Mouse (Mus musculus) stomach, embryonic 16.5 days (tissue): ENCODE results near the gene Kir3dl1. TPM values are rescaled to one million over a fixed set of nuclear protein-coding genes. Genes with fewer than 3 reads are reported as not detected.
"Not testable (repeated sequence)": the region's sequence is repeated elsewhere in the genome, so short reads cannot be mapped to it uniquely, and the experiment has no call there.

ENCODE experiments used
- ATAC-seq: fragments of 200-750 bp; cut with Nextera tagmentation; 2 replicates; pipeline ENCODE4 v1.8.0; 2017; ENCODE audit warnings: moderate number of reproducible peaks, moderate TSS enrichment; ENCODE audit not compliant: insufficient read depth, low FRiP score
- H3K27ac ChIP-seq: fragments of 300-500 bp; sonication (generic); 2 replicates; pipeline ENCODE4 v1.5.1; 2014; ENCODE audit warnings: low read length
- H3K27me3 ChIP-seq: fragments of 300-500 bp; sonication (generic); 2 replicates; pipeline ENCODE4 v1.6.1; 2014; ENCODE audit warnings: low read length, control low read depth, mixed read lengths; ENCODE audit not compliant: control insufficient read depth, insufficient read depth
- H3K36me3 ChIP-seq: fragments of 300-500 bp; sonication (generic); 2 replicates; pipeline ENCODE4 v1.6.1; 2014; ENCODE audit warnings: low read length; ENCODE audit not compliant: control insufficient read depth, insufficient read depth
- H3K4me1 ChIP-seq: fragments of 300-500 bp; sonication (generic); 2 replicates; pipeline ENCODE4 v1.6.1; 2014; ENCODE audit warnings: low read length, control low read depth, mixed read lengths; ENCODE audit not compliant: control insufficient read depth, insufficient read depth
- H3K4me2 ChIP-seq: fragments of 300-500 bp; sonication (generic); 2 replicates; pipeline ENCODE4 v1.6.1; 2014; ENCODE audit warnings: low read depth, low read length, mixed read lengths
- H3K4me3 ChIP-seq: fragments of 300-500 bp; sonication (generic); replicated peaks from 2 replicates; pipeline ENCODE4 v1.5.1; 2014; ENCODE audit warnings: mild to moderate bottlenecking, low read length
- H3K9ac ChIP-seq: fragments of 300-500 bp; sonication (generic); 2 replicates; pipeline ENCODE4 v1.6.1; 2014; ENCODE audit warnings: low read length
- H3K9me3 ChIP-seq: fragments of 300-500 bp; sonication (generic); replicated peaks from 2 replicates; pipeline ENCODE4 v1.6.1; 2016; ENCODE audit warnings: low read length, control low read depth; ENCODE audit not compliant: control insufficient read depth
- WGBS: fragments of 180-500 bp; shearing (Covaris S2); extraction: QIAGEN DNeasy Blood & Tissue Kit; methylation state at CpG from one replicate; pipeline ENCODE4 v1.1.7; 2014; 5-methylcytosine and 5-hydroxymethylcytosine counted together
- polyA plus RNA-seq: library from polyadenylated mRNA; unstranded; fragments of >200 nt; fragmentation: Nextera tagmentation; extraction: Ambion mirVana; gene quantifications from 2 replicates; pipeline ENCODE4 v1.2.1, GENCODE M21; 2015

Gene Kir3dl1
- not detected in 2 replicates for polyA plus RNA-seq

- not testable (repeated sequence) for H3K9ac ChIP-seq, H3K36me3 ChIP-seq, H3K9me3 ChIP-seq, H3K4me3 ChIP-seq, H3K27me3 ChIP-seq, H3K4me1 ChIP-seq, ATAC-seq, H3K4me2 ChIP-seq, H3K27ac ChIP-seq
- 66% methylated on average over 4 of the region's 4 CpGs for WGBS
These were observed at the start of gene Kir3dl1 for GRCm38 (mm10) chrX:136517699-136518098. Kir3dl1 (plus strand) TSS chrX:136517999.

- H3K9ac ChIP-seq, H3K27ac ChIP-seq, H3K4me2 ChIP-seq, H3K36me3 ChIP-seq, H3K27me3 ChIP-seq, H3K9me3 ChIP-seq, ATAC-seq, H3K4me3 ChIP-seq, H3K4me1 ChIP-seq: not testable (repeated sequence)
- WGBS, result 83% methylated on average over 1 of the region's 1 CpGs
These were observed 26.2 kb downstream of the Kir3dl1 start, which contains the start of gene Kir3dl2 for GRCm38 (mm10) chrX:136543956-136544355. Kir3dl2 (minus strand) TSS chrX:136544056.

- H3K4me3 ChIP-seq, ATAC-seq: not testable (repeated sequence)
- WGBS, result 86% methylated on average over 9 of the region's 9 CpGs
These were observed 51.3 kb downstream of the Kir3dl1 start for GRCm38 (mm10) chrX:136569094-136569493.

More at GRCm38 (mm10) chrX:136569094-136569493, 51.3 kb downstream of the Kir3dl1 start:
- H3K27me3 ChIP-seq, H3K9me3 ChIP-seq, H3K4me1 ChIP-seq, H3K36me3 ChIP-seq, H3K9ac ChIP-seq, H3K4me2 ChIP-seq, H3K27ac ChIP-seq: not testable (repeated sequence)

Other genes starting within 250 kb of the Kir3dl1 start
- gene Bex3, start 247.7 kb upstream of the Kir3dl1 start, polyA plus RNA-seq, result 306 and 333 TPM in 2 replicates
- gene Kir3dl2, start 26.1 kb downstream of the Kir3dl1 start, polyA plus RNA-seq, result not detected in 2 replicates
- 8.3 and 12.2 TPM in 2 replicates for gene Tceal3, start 72.8 kb downstream of the Kir3dl1 start, polyA plus RNA-seq
- gene Tceal1, start 190.0 kb downstream of the Kir3dl1 start, polyA plus RNA-seq, result 9.1 and 10.4 TPM in 2 replicates
- 496 and 508 TPM in 2 replicates for gene Morf4l2, start 225.7 kb downstream of the Kir3dl1 start, polyA plus RNA-seq